Mouse (Mus musculus): ENCODE results near the gene Siglech. TPM values are rescaled to one million over a fixed set of nuclear protein-coding genes. Genes with fewer than 3 reads are reported as not detected.

Gene Siglech
- polyA plus RNA-seq (2014; fragmentation: Nextera tagmentation; extraction: Ambion mirVana), result 0.11 TPM in 1 of 2 replicates, not detected in the other

GRCm38 (mm10) chr7:55767926-55768325 lies at the start of gene Siglech:
TSS of gene Siglech (plus strand) at chr7:55768178.
- H3K4me2 ChIP-seq, result no peak within 1 kb of the TSS
- H3K27ac ChIP-seq (ENCODE audit: low read depth, low read length), result no peak within 1 kb of the TSS
- no peak for ATAC-seq (replicated peaks; ENCODE audit: insufficient number of reproducible peaks, low FRiP score, low TSS enrichment)
- no peaks in the 10 kb centered on the region for H3K4me1 ChIP-seq (ENCODE audit: control insufficient read depth, insufficient read depth, low read length)
- H3K36me3 ChIP-seq (ENCODE audit: control insufficient read depth, insufficient read depth, low read length), result no peaks in the 10 kb centered on the region
- no peak within 1 kb of the TSS for H3K4me3 ChIP-seq (ENCODE audit: low read depth, low read length)
- H3K9me3 ChIP-seq (replicated peaks; ENCODE audit: control insufficient read depth, low read length), result no peaks in the 10 kb centered on the region
- WGBS (ENCODE audit: insufficient replicate concordance), result 43% methylated on average over 3 of the region's 3 CpGs
- no peak within 1 kb of the TSS for H3K9ac ChIP-seq (ENCODE audit: low read depth, low read length)
- no peaks in the 10 kb centered on the region for H3K27me3 ChIP-seq (ENCODE audit: control insufficient read depth, insufficient read depth, low read length)

GRCm38 (mm10) chr7:55722673-55723072 lies 45.3 kb upstream of the Siglech start:
- no peak for ATAC-seq (replicated peaks; ENCODE audit: insufficient number of reproducible peaks, low FRiP score, low TSS enrichment)
- Histone ChIP-seq H3K9ac (ENCODE audit: low read depth, low read length) (no peak overlapping the region), H3K4me3 (ENCODE audit: low read depth, low read length) (no peak overlapping the region), H3K27ac (ENCODE audit: low read depth, low read length) (no peak overlapping the region), H3K36me3 (ENCODE audit: control insufficient read depth, insufficient read depth, low read length) (no peaks in the 10 kb centered on the region), H3K9me3 (replicated peaks; ENCODE audit: control insufficient read depth, low read length) (no peaks in the 10 kb centered on the region), H3K27me3 (ENCODE audit: control insufficient read depth, insufficient read depth, low read length) (no peaks in the 10 kb centered on the region), H3K4me2 (no peak overlapping the region), H3K4me1 (ENCODE audit: control insufficient read depth, insufficient read depth, low read length) (no peaks in the 10 kb centered on the region)
- WGBS (ENCODE audit: insufficient replicate concordance), result 72% methylated on average over 7 of the region's 7 CpGs

DNA sequence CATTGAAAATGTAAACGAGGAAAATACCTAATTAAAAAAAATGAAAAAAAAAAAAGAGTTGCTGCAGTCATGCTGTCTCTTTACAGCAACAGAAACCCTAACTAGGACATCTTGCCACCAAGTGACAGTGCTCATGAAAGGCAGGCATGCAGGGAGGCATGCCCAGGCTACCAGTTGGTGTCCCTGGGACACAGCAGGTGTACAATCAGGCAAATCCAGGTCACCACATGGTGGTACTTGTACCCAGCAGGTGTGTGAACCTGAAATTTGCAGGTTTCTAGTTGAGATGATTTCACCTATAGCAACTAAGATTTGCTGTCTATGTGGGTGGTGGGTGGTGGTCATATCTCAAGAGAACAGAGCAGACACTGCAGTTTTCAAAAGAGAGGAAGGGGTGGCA lies 39.1 kb upstream of the Siglech start:
- H3K36me3 ChIP-seq (ENCODE audit: control insufficient read depth, insufficient read depth, low read length), result no peaks in the 10 kb centered on the region
- H3K4me2 ChIP-seq, result no peak overlapping the region
- no peak overlapping the region for H3K27ac ChIP-seq (ENCODE audit: low read depth, low read length)
- no peaks in the 10 kb centered on the region for H3K4me1 ChIP-seq (ENCODE audit: control insufficient read depth, insufficient read depth, low read length)
- H3K27me3 ChIP-seq (ENCODE audit: control insufficient read depth, insufficient read depth, low read length), result no peaks in the 10 kb centered on the region
- no peak overlapping the region for H3K9ac ChIP-seq (ENCODE audit: low read depth, low read length)
- H3K4me3 ChIP-seq (ENCODE audit: low read depth, low read length), result no peak overlapping the region
- WGBS (ENCODE audit: insufficient replicate concordance), result 47% methylated on average over 1 of the region's 1 CpGs
- H3K9me3 ChIP-seq (replicated peaks; ENCODE audit: control insufficient read depth, low read length), result 0 out of 2 replicates have a peak, but pooled peaks cover 2% of the 10 kb centered on the region
- ATAC-seq (replicated peaks; ENCODE audit: insufficient number of reproducible peaks, low FRiP score, low TSS enrichment), result no peak

GRCm38 (mm10) chr7:55734483-55734882 lies 33.5 kb upstream of the Siglech start:
- Histone ChIP-seq H3K27ac (ENCODE audit: low read depth, low read length) (no peak overlapping the region), H3K4me2 (no peak overlapping the region), H3K9me3 (replicated peaks; ENCODE audit: control insufficient read depth, low read length) (no peaks in the 10 kb centered on the region), H3K9ac (ENCODE audit: low read depth, low read length) (no peak overlapping the region), H3K4me1 (ENCODE audit: control insufficient read depth, insufficient read depth, low read length) (no peaks in the 10 kb centered on the region), H3K27me3 (ENCODE audit: control insufficient read depth, insufficient read depth, low read length) (no peaks in the 10 kb centered on the region), H3K36me3 (ENCODE audit: control insufficient read depth, insufficient read depth, low read length) (no peaks in the 10 kb centered on the region), H3K4me3 (ENCODE audit: low read depth, low read length) (no peak overlapping the region)
- 87% methylated on average over 2 of the region's 2 CpGs for WGBS (ENCODE audit: insufficient replicate concordance)
- ATAC-seq (replicated peaks; ENCODE audit: insufficient number of reproducible peaks, low FRiP score, low TSS enrichment), result no peak

DNA sequence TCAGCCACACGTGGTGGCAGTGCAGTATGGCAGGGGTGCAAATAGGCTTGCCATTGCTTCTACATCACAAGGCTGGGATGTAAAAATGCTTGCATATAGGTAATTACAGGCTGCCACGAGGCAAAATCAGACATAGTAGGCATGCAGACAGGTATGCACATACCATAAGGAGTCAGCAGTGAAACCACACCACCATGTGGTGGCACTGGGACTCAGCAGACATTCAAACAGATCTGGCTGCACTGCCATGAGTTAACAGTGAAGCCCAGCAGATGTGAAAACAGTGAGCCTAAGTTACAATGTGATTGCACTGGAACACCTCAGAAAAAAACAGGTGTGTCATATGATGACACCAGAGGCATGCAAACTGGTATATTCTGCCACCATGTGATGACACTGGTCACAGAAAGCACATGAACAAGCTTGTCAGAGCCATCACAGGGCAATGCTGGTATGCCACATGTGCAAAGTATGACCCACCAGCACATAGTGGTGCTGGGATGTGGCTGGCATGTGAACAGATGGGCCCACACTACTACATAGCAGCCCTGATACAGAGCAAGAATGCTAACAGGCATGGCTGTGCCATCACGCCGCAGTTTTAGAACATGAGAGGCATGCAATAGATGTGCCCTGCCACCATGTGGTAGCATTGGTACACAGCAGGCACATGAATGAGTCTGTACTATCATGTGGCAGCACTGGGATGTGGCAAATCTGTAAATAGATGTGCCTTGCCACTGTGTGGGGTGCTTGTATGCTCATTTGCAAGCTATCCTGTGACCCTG lies 30.7 kb upstream of the Siglech start:
- 61% methylated on average over 4 of the region's 4 CpGs for WGBS (ENCODE audit: insufficient replicate concordance)
- no peak overlapping the region for H3K4me2 ChIP-seq
- H3K4me3 ChIP-seq (ENCODE audit: low read depth, low read length), result no peak overlapping the region
- H3K27ac ChIP-seq (ENCODE audit: low read depth, low read length), result no peak overlapping the region
- 0 out of 2 replicates have a peak, but pooled peaks have one; percentile 23 for ATAC-seq (replicated peaks; ENCODE audit: insufficient number of reproducible peaks, low FRiP score, low TSS enrichment)
- no peaks in the 10 kb centered on the region for H3K27me3 ChIP-seq (ENCODE audit: control insufficient read depth, insufficient read depth, low read length)
- H3K9ac ChIP-seq (ENCODE audit: low read depth, low read length), result no peak overlapping the region
- no peaks in the 10 kb centered on the region for H3K9me3 ChIP-seq (replicated peaks; ENCODE audit: control insufficient read depth, low read length)
- H3K36me3 ChIP-seq (ENCODE audit: control insufficient read depth, insufficient read depth, low read length), result no peaks in the 10 kb centered on the region
- no peaks in the 10 kb centered on the region for H3K4me1 ChIP-seq (ENCODE audit: control insufficient read depth, insufficient read depth, low read length)

GRCm38 (mm10) chr7:55743614-55744267 lies 24.2 kb upstream of the Siglech start:
- ATAC-seq (replicated peaks; ENCODE audit: insufficient number of reproducible peaks, low FRiP score, low TSS enrichment), result no peak
- WGBS (ENCODE audit: insufficient replicate concordance), result 76% methylated on average over 3 of the region's 3 CpGs
- no peaks in the 10 kb centered on the region for H3K27me3 ChIP-seq (ENCODE audit: control insufficient read depth, insufficient read depth, low read length)
- H3K9ac ChIP-seq (ENCODE audit: low read depth, low read length), result no peak overlapping the region
- no peak overlapping the region for H3K27ac ChIP-seq (ENCODE audit: low read depth, low read length)
- no peaks in the 10 kb centered on the region for H3K4me1 ChIP-seq (ENCODE audit: control insufficient read depth, insufficient read depth, low read length)
- no peaks in the 10 kb centered on the region for H3K36me3 ChIP-seq (ENCODE audit: control insufficient read depth, insufficient read depth, low read length)
- no peak overlapping the region for H3K4me3 ChIP-seq (ENCODE audit: low read depth, low read length)
- H3K4me2 ChIP-seq, result no peak overlapping the region
- H3K9me3 ChIP-seq (replicated peaks; ENCODE audit: control insufficient read depth, low read length), result no peaks in the 10 kb centered on the region

- Histone ChIP-seq H3K9ac (ENCODE audit: low read depth, low read length) (no peak overlapping the region), H3K4me3 (ENCODE audit: low read depth, low read length) (no peak overlapping the region), H3K36me3 (ENCODE audit: control insufficient read depth, insufficient read depth, low read length) (no peaks in the 10 kb centered on the region), H3K4me1 (ENCODE audit: control insufficient read depth, insufficient read depth, low read length) (no peaks in the 10 kb centered on the region), H3K4me2 (no peak overlapping the region), H3K27ac (ENCODE audit: low read depth, low read length) (no peak overlapping the region), H3K9me3 (replicated peaks; ENCODE audit: control insufficient read depth, low read length) (no peaks in the 10 kb centered on the region), H3K27me3 (ENCODE audit: control insufficient read depth, insufficient read depth, low read length) (no peaks in the 10 kb centered on the region)
- WGBS (ENCODE audit: insufficient replicate concordance), result 71% methylated on average over 10 of the region's 10 CpGs
- ATAC-seq (replicated peaks; ENCODE audit: insufficient number of reproducible peaks, low FRiP score, low TSS enrichment), result no peak
These were observed 23.3 kb upstream of the Siglech start for GRCm38 (mm10) chr7:55744566-55745220.

DNA sequence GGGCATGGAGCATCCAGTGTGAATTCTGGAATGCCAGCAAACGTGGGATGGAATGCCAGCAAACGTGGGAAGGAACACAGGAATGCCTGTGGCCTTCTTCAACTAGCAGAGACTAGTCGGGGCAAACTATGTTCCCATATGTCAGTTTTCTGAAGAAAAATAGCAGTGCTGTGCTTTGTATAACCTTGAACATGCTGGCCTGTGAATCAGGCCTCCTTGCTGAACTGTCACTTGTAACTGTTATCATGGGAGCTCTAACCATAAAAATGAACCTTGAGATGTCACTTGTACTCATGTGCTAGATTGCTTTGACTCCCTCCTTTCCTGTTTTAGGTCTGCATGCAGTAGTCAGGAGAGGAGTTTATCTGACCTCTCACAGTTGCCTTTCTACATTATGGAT lies 17.1 kb upstream of the Siglech start:
- Histone ChIP-seq H3K4me2 (no peak overlapping the region), H3K9ac (ENCODE audit: low read depth, low read length) (no peak overlapping the region), H3K4me1 (ENCODE audit: control insufficient read depth, insufficient read depth, low read length) (no peaks in the 10 kb centered on the region), H3K36me3 (ENCODE audit: control insufficient read depth, insufficient read depth, low read length) (no peaks in the 10 kb centered on the region), H3K4me3 (ENCODE audit: low read depth, low read length) (no peak overlapping the region), H3K27me3 (ENCODE audit: control insufficient read depth, insufficient read depth, low read length) (no peaks in the 10 kb centered on the region), H3K9me3 (replicated peaks; ENCODE audit: control insufficient read depth, low read length) (no peaks in the 10 kb centered on the region), H3K27ac (ENCODE audit: low read depth, low read length) (no peak overlapping the region)
- no peak for ATAC-seq (replicated peaks; ENCODE audit: insufficient number of reproducible peaks, low FRiP score, low TSS enrichment)
- 69% methylated on average over 3 of the region's 3 CpGs for WGBS (ENCODE audit: insufficient replicate concordance)
